Mouse (Mus musculus): ENCODE data around the gene Ntmt1.

Gene Ntmt1

GRCm38 (mm10) chr2:30823385-30824153 lies 15.9 kb downstream of the Ntmt1 start:
- no peak for DNase-seq (ENCODE audit: extremely low read depth, low read depth)

GRCm38 (mm10) chr2:30826825-30827748 lies 19.5 kb downstream of the Ntmt1 start:
- DNase-seq (ENCODE audit: extremely low read depth, low read depth): peak; percentile 60

- peak; percentile 75 for DNase-seq (ENCODE audit: extremely low read depth, low read depth)
Measured at GRCm38 (mm10) chr2:30827749-30828475, 20.3 kb downstream of the Ntmt1 start.

DNA sequence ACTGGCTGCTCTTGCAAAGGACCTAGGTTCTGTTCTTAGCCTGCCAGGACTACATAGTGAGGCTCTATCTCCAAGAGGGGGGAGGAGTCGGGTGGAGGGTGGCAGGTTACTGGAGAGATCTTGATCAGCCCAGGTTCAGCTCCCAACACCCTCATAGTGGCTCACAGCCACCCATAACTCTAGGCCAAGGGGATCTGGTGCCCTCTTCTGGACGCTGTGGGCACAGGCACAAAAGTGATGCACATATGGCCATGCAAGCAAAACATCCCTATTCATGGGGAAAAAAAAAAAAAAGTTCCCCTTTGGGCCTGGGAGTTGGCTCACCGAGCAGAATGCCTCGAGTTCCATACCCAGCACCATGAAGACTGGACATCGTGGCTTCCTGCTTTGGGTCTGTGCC lies 21.7 kb downstream of the Ntmt1 start:
- DNase-seq (ENCODE audit: extremely low read depth, low read depth): peak; percentile 56

- no peak for DNase-seq (ENCODE audit: extremely low read depth, low read depth)
Measured at GRCm38 (mm10) chr2:30830283-30830795, 22.7 kb downstream of the Ntmt1 start, which contains the start of gene Asb6. Asb6 (minus strand) TSS chr2:30830333.

DNA sequence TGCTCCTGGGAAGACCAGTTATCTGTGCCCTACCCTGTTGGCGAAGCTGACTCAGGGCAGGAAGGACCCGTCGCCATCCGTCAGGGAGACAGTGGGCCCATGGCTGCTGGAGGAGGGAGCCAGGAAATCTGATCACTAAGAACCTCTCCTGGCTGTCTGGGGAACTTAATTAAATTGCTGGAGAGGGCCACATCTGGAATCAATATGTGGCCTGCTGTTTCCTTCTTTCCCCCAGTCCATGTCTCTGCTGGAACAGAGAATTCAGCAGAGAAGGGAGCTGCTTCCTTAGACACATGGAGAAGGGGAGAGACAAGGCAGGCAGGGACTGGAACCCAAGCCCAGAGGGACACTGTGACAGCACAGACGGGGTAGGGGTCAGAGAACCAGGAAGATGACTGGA lies 26.0 kb downstream of the Ntmt1 start:
- DNase-seq (ENCODE audit: extremely low read depth, low read depth): no peak

GRCm38 (mm10) chr2:30834373-30835022 lies 26.9 kb downstream of the Ntmt1 start, which contains the start of gene Prrx2:
Prrx2 (plus strand) TSS chr2:30834972.
- no peak for DNase-seq (ENCODE audit: extremely low read depth, low read depth)

- DNase-seq (ENCODE audit: extremely low read depth, low read depth): no peak
Measured at GRCm38 (mm10) chr2:30836238-30836990, 28.8 kb downstream of the Ntmt1 start.

GRCm38 (mm10) chr2:30842615-30843014 lies 35.0 kb downstream of the Ntmt1 start:
- no peak for DNase-seq (ENCODE audit: extremely low read depth, low read depth)

DNA sequence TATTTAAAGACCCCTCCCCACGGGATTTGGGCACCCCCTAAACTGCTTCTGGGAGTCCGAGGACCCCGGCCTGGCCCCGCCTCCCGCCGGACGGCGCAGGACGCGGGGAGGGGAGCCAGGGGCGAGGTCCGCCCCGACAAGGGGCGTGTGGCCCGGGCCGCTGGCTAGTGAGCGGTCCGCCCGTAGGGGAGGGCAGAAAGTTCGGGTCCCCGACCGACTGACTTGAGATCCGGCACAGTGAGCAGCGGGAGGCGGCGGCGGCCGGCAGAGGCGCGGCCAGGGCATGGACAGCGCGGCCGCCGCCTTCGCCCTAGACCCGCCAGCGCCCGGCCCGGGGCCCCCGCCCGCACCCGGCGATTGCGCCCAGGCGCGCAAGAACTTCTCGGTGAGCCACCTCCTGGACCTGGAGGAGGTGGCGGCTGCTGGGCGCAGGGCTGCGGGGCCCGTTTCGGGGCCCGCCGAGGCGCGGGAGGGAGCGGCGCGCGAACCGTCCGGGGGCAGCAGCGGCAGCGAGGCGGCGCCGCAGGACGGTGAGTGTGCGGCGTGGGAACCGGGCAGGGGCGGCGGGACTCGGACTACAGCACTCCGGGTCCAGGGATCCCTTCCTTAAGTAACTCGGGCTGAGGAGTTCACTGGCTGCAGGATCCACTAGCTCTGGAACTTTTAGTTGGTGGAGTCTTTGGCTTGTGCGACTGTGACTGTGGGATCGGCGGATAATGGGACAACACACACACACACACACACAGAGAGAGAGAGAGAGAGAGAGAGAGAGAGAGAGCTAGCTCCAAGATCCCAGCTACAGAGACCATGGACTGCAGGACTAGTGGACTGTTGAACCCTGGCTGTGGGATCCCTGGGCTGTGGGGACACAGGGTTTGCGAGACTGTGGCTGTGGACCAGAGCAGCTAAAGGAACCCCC lies 37.8 kb downstream of the Ntmt1 start:
- no peak for DNase-seq (ENCODE audit: extremely low read depth, low read depth)

DNA sequence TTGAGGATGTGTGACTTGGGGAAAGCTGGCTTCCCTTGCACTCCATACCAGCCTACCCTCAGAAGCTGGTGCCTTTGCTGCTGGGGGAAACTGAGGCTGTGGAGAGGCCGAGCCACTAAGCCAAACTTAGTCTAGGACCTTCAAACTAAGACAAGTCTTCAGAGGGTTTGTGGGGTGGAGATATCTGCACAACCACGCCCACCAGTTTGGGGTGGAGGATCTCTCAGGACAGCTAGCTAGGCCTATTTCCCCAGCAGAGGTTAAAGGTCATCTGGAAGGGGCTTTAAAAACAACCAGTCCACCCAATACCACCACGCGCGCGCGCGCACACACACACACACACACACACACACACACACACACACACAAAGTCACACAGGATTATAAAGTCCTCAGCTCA lies 38.6 kb downstream of the Ntmt1 start:
- no peak for DNase-seq (ENCODE audit: extremely low read depth, low read depth)

DNA sequence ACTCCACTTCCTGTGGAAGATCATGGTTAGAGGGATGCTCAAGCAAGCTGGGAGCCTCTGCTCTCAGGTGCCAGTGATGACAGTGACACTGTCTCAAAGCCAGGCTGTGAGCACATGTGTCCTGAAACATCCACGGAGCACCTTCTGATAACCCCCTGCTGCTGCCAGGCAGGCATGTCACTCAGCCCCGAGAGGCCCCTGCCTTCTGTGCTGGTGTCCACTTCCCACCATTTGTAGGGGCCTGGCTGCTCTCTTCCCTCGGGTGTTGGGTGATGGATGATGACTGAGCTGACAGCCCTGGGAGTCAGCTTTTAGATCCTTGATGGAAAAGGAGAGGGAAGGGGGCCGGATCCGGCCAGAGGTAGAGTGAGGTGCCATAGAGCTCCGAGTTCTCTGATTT lies 39.1 kb downstream of the Ntmt1 start:
- DNase-seq (ENCODE audit: extremely low read depth, low read depth): no peak

- no peak for DNase-seq (ENCODE audit: extremely low read depth, low read depth)
Measured at GRCm38 (mm10) chr2:30848184-30848583, 40.6 kb downstream of the Ntmt1 start.

DNA sequence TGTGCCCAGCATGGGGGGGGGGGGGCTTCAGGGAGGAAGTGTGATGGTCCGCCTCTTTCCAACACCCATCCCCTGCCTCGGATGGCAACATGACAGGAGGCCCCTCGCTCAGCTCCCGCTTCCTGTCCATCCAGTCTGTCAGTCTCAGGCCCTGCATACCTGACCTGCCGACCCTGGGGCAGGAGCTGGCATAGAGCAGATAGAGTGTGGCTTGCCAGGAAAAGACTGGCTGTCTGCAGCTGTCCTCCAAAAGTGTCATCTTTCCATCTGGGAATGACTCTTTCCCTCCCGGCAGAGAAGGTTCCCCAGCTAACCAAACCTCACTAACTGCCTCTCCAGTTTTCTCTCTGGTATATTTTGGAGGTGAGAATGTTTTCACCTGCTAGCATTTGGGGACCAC lies 43.0 kb downstream of the Ntmt1 start:
- DNase-seq (ENCODE audit: extremely low read depth, low read depth): no peak

GRCm38 (mm10) chr2:30852771-30853313 lies 45.2 kb downstream of the Ntmt1 start:
- DNase-seq (ENCODE audit: extremely low read depth, low read depth): no peak

DNA sequence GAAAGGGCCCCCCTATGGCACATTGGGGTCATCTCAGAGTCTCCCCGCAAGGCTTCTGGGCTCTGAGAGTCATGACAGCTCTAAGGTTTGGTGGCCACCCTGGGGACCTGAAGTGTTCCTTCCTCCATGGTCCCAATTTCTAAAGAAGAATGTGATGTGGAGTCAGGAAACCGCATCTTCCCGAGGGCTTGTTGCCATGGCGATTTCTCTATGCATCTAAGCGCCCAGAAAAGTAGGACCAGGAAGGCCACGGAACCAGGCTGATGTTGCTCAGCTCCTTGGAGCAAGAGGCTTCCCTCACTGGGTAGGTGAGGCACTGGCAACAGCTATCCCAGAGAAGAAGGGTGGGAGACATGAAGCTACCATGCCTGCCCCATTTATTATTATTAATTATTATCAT lies 49.5 kb downstream of the Ntmt1 start:
- DNase-seq (ENCODE audit: extremely low read depth, low read depth): no peak

GRCm38 (mm10) chr2:30859782-30860181 lies 52.2 kb downstream of the Ntmt1 start:
- no peak for DNase-seq (ENCODE audit: extremely low read depth, low read depth)

DNA sequence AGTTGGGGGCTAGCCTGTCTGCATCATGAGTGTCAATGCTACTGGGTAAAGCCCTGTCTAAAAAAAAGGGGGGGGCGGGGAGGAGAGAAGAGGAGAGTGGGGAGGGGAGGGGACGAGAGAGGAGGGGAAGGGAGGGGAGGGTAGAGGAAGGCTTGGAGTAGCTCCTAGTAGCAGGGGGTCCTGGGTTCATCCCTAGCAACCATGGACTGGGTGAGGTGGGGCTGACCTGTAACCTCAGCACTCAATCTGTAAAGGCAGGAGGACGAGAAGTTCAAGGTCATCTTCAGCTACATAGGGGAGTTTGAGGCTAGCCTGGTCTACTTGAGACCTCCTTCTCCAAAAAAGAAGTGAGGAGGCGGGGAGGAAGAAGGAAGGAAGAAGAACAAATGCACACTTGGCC lies 54.5 kb downstream of the Ntmt1 start:
- DNase-seq (ENCODE audit: extremely low read depth, low read depth): no peak

GRCm38 (mm10) chr2:30863574-30863973 lies 55.9 kb downstream of the Ntmt1 start:
- no peak for DNase-seq (ENCODE audit: extremely low read depth, low read depth)

Data from MEL-GATA-1-ER (cell line).